Mouse (Mus musculus) gastrocnemius, postnatal 25 days (tissue): Measurements from ENCODE around the gene Mettl7a1. TPM values are rescaled to one million over a fixed set of nuclear protein-coding genes. Genes with fewer than 3 reads are reported as not detected.
"Not testable (repeated sequence)": the region's sequence is repeated elsewhere in the genome, so short reads cannot be mapped to it uniquely, and the experiment has no call there.

Experiments
- DNase-seq: peaks from one replicate; pipeline ENCODE4 v3.0.0; 2022
- long read RNA-seq, 2 experiments: library from polyadenylated mRNA; stranded (forward); transcript quantifications; one replicate each; pipeline ENCODE4 v2.0.0; 2021
- total RNA-seq, 2 experiments: library from RNA; stranded (reverse); gene quantifications; 1 replicate in 1 of 2; 2 replicates in 1 of 2; pipeline ENCODE4 v1.2.3; 2021

Mettl7a1 gene
- total RNA-seq = 10 to 100 TPM; 29.5 to 37.9 TPM
- long read RNA-seq, experiment 1, partial matches to known transcripts = 0 of 8 reads
- long read RNA-seq, experiment 1, other reads (novel, unspliced or antisense) = 8 of 8 reads
- long read RNA-seq, experiment 2, partial matches to known transcripts = 0 of 6 reads
- long read RNA-seq, experiment 2, other reads (novel, unspliced or antisense) = 5 of 6 reads

GRCm38 (mm10) chr15:100304019-100304991, at the start of gene Mettl7a1:
TSS of gene Mettl7a1 (plus strand) at chr15:100304140.
- peak; percentile 86 for DNase-seq

- DNase-seq = no peak
Observed at GRCm38 (mm10) chr15:100256386-100256785, 47.6 kb upstream of the Mettl7a1 start.

GRCm38 (mm10) chr15:100257305-100257704, 46.6 kb upstream of the Mettl7a1 start:
- DNase-seq = no peak

- no peak for DNase-seq
Observed at GRCm38 (mm10) chr15:100258646-100259425, 45.1 kb upstream of the Mettl7a1 start.

GRCm38 (mm10) chr15:100260351-100260750, 43.6 kb upstream of the Mettl7a1 start:
- not testable (repeated sequence) for DNase-seq

- no peak for DNase-seq
Observed at GRCm38 (mm10) chr15:100263246-100263905, 40.6 kb upstream of the Mettl7a1 start.

GRCm38 (mm10) chr15:100265586-100266325, 38.2 kb upstream of the Mettl7a1 start:
- no peak for DNase-seq

- DNase-seq = no peak
Observed at GRCm38 (mm10) chr15:100268916-100269315, 35.0 kb upstream of the Mettl7a1 start.

- DNase-seq = no peak
Observed at GRCm38 (mm10) chr15:100269776-100270175, 34.2 kb upstream of the Mettl7a1 start.

GRCm38 (mm10) chr15:100270609-100271008, 33.3 kb upstream of the Mettl7a1 start:
- not testable (repeated sequence) for DNase-seq

- no peak for DNase-seq
Observed at GRCm38 (mm10) chr15:100271411-100271810, 32.5 kb upstream of the Mettl7a1 start.

- DNase-seq = not testable (repeated sequence)
Observed at GRCm38 (mm10) chr15:100273791-100274308, 30.1 kb upstream of the Mettl7a1 start.

GRCm38 (mm10) chr15:100274790-100275559, 29.0 kb upstream of the Mettl7a1 start:
- no peak for DNase-seq

- no peak for DNase-seq
Observed at GRCm38 (mm10) chr15:100276403-100276802, 27.5 kb upstream of the Mettl7a1 start.

GRCm38 (mm10) chr15:100277586-100277985, 26.4 kb upstream of the Mettl7a1 start:
- DNase-seq = no peak

GRCm38 (mm10) chr15:100280626-100281025, 23.3 kb upstream of the Mettl7a1 start, which contains the start of gene Tmprss12:
TSS of gene Tmprss12 (plus strand) at chr15:100280837.
- no peak for DNase-seq

GRCm38 (mm10) chr15:100288980-100289379, 15.0 kb upstream of the Mettl7a1 start:
- DNase-seq = no peak

- no peak for DNase-seq
Observed at GRCm38 (mm10) chr15:100290858-100291257, 13.1 kb upstream of the Mettl7a1 start.

- no peak for DNase-seq
Observed at GRCm38 (mm10) chr15:100292326-100292725, 11.6 kb upstream of the Mettl7a1 start.

- DNase-seq = no peak
Observed at GRCm38 (mm10) chr15:100297856-100298255, 6.1 kb upstream of the Mettl7a1 start.
